Mouse (Mus musculus): ENCODE results near the gene Klhl10. TPM values are rescaled to one million over a fixed set of nuclear protein-coding genes. Genes with fewer than 3 reads are reported as not detected.

Gene Klhl10
- polyA plus RNA-seq, 1 experiment from 2014 or later = 1.2 TPM

GRCm38 (mm10) chr11:100500651-100501050 lies 58.9 kb downstream of the Klhl10 start:
- peaks cover 52% of the 10 kb centered on the region for H3K36me3 ChIP-seq (ENCODE audit: control insufficient read depth, insufficient read depth, low read length)
- H3K4me1 ChIP-seq (ENCODE audit: control insufficient read depth, insufficient read depth, low read depth, low read length) = no peaks in the 10 kb centered on the region
- no peak overlapping the region for H3K27ac ChIP-seq (ENCODE audit: low read depth, low read length)
- no peak overlapping the region for H3K4me2 ChIP-seq (ENCODE audit: low read length)
- no peak overlapping the region for H3K9ac ChIP-seq (ENCODE audit: low read depth, low read length)
- ATAC-seq = no peak
- 90% methylated on average over 7 of the region's 7 CpGs for WGBS
- no peaks in the 10 kb centered on the region for H3K9me3 ChIP-seq (ENCODE audit: control insufficient read depth, low read length)
- H3K27me3 ChIP-seq (replicated peaks; ENCODE audit: control insufficient read depth, insufficient read depth, low read length) = no peaks in the 10 kb centered on the region
- no peak overlapping the region for H3K4me3 ChIP-seq (ENCODE audit: low read length)

- Histone ChIP-seq H3K36me3 (ENCODE audit: control insufficient read depth, insufficient read depth, low read length) (peaks cover 47% of the 10 kb centered on the region), H3K4me1 (ENCODE audit: control insufficient read depth, insufficient read depth, low read depth, low read length) (no peaks in the 10 kb centered on the region), H3K9me3 (ENCODE audit: control insufficient read depth, low read length) (no peaks in the 10 kb centered on the region), H3K4me2 (ENCODE audit: low read length) (no peak overlapping the region), H3K27me3 (replicated peaks; ENCODE audit: control insufficient read depth, insufficient read depth, low read length) (no peaks in the 10 kb centered on the region), H3K4me3 (ENCODE audit: low read length) (no peak overlapping the region), H3K9ac (ENCODE audit: low read depth, low read length) (no peak overlapping the region), H3K27ac (ENCODE audit: low read depth, low read length) (no peak overlapping the region)
- WGBS = 46% methylated on average over 6 of the region's 6 CpGs
- no peak for ATAC-seq
Measured at GRCm38 (mm10) chr11:100501321-100501720, 59.6 kb downstream of the Klhl10 start.

GRCm38 (mm10) chr11:100504990-100505660 lies 63.4 kb downstream of the Klhl10 start:
- 93% methylated on average over 12 of the region's 12 CpGs for WGBS
- H3K27me3 ChIP-seq (replicated peaks; ENCODE audit: control insufficient read depth, insufficient read depth, low read length) = no peaks in the 10 kb centered on the region
- H3K9me3 ChIP-seq (ENCODE audit: control insufficient read depth, low read length) = no peaks in the 10 kb centered on the region
- H3K4me2 ChIP-seq (ENCODE audit: low read length) = no peak overlapping the region
- H3K4me3 ChIP-seq (ENCODE audit: low read length) = no peak overlapping the region
- ATAC-seq = no peak
- H3K9ac ChIP-seq (ENCODE audit: low read depth, low read length) = no peak overlapping the region
- H3K36me3 ChIP-seq (ENCODE audit: control insufficient read depth, insufficient read depth, low read length) = peaks cover 33% of the 10 kb centered on the region
- no peaks in the 10 kb centered on the region for H3K4me1 ChIP-seq (ENCODE audit: control insufficient read depth, insufficient read depth, low read depth, low read length)
- H3K27ac ChIP-seq (ENCODE audit: low read depth, low read length) = no peak overlapping the region

- ATAC-seq = no peak
- H3K27me3 ChIP-seq (replicated peaks; ENCODE audit: control insufficient read depth, insufficient read depth, low read length) = no peaks in the 10 kb centered on the region
- no peak overlapping the region for H3K27ac ChIP-seq (ENCODE audit: low read depth, low read length)
- H3K4me2 ChIP-seq (ENCODE audit: low read length) = no peak overlapping the region
- H3K4me1 ChIP-seq (ENCODE audit: control insufficient read depth, insufficient read depth, low read depth, low read length) = no peaks in the 10 kb centered on the region
- H3K36me3 ChIP-seq (ENCODE audit: control insufficient read depth, insufficient read depth, low read length) = peaks cover 32% of the 10 kb centered on the region
- 93% methylated on average over 8 of the region's 8 CpGs for WGBS
- no peaks in the 10 kb centered on the region for H3K9me3 ChIP-seq (ENCODE audit: control insufficient read depth, low read length)
- H3K9ac ChIP-seq (ENCODE audit: low read depth, low read length) = no peak overlapping the region
- H3K4me3 ChIP-seq (ENCODE audit: low read length) = no peak overlapping the region
Measured at GRCm38 (mm10) chr11:100505997-100506396, 64.3 kb downstream of the Klhl10 start.

Small RNA genes within 50 kb of the gene (microRNA-seq; reads per million reads assigned to microRNA genes)
- not detected for gene Gm27374
- gene Mir7116 = not detected

Other genes with a start within 250 kb of the Klhl10 start
- gene Krt9, start 248.7 kb upstream of the Klhl10 start, polyA plus RNA-seq (2015; fragmentation: Nextera tagmentation; extraction: Ambion mirVana) = 0.08 TPM in 1 of 2 replicates, not detected in the other
- gene Krt14, start 234.4 kb upstream of the Klhl10 start, polyA plus RNA-seq (2015; fragmentation: Nextera tagmentation; extraction: Ambion mirVana) = 0.55 TPM in 1 of 2 replicates, not detected in the other
- not detected in 2 replicates for gene Krt16, start 193.0 kb upstream of the Klhl10 start, polyA plus RNA-seq (2015; fragmentation: Nextera tagmentation; extraction: Ambion mirVana)
- gene Krt17, start 180.9 kb upstream of the Klhl10 start, polyA plus RNA-seq (2015; fragmentation: Nextera tagmentation; extraction: Ambion mirVana) = 0.36 and 0.70 TPM in 2 replicates
- not detected in 2 replicates for gene Krt42, start 172.0 kb upstream of the Klhl10 start, polyA plus RNA-seq (2015; fragmentation: Nextera tagmentation; extraction: Ambion mirVana)
- 1,208 and 1,248 TPM in 2 replicates for gene Eif1, start 122.0 kb upstream of the Klhl10 start, polyA plus RNA-seq (2015; fragmentation: Nextera tagmentation; extraction: Ambion mirVana)
- gene Gast, start 107.5 kb upstream of the Klhl10 start, polyA plus RNA-seq (2015; fragmentation: Nextera tagmentation; extraction: Ambion mirVana) = 0.52 TPM in 1 of 2 replicates, not detected in the other
- gene Hap1, start 85.8 kb upstream of the Klhl10 start, polyA plus RNA-seq (2015; fragmentation: Nextera tagmentation; extraction: Ambion mirVana) = 316 and 333 TPM in 2 replicates
- gene Jup, start 44.2 kb upstream of the Klhl10 start, polyA plus RNA-seq (2015; fragmentation: Nextera tagmentation; extraction: Ambion mirVana) = 68.8 and 77.7 TPM in 2 replicates
- gene P3h4, start 27.1 kb upstream of the Klhl10 start, polyA plus RNA-seq (2015; fragmentation: Nextera tagmentation; extraction: Ambion mirVana) = 21.5 and 25.5 TPM in 2 replicates
- gene Fkbp10, start 26.2 kb upstream of the Klhl10 start, polyA plus RNA-seq (2015; fragmentation: Nextera tagmentation; extraction: Ambion mirVana) = 29.2 and 33.1 TPM in 2 replicates
- gene Nt5c3b, start 109 bp upstream of the Klhl10 start, polyA plus RNA-seq (2015; fragmentation: Nextera tagmentation; extraction: Ambion mirVana) = 127 TPM in 2 replicates
- gene Klhl11, start 30.8 kb downstream of the Klhl10 start, polyA plus RNA-seq (2015; fragmentation: Nextera tagmentation; extraction: Ambion mirVana) = 9.1 and 10.4 TPM in 2 replicates
- 215 and 253 TPM in 2 replicates for gene Acly, start 86.1 kb downstream of the Klhl10 start, polyA plus RNA-seq (2015; fragmentation: Nextera tagmentation; extraction: Ambion mirVana)
- gene Ttc25, start 103.7 kb downstream of the Klhl10 start, polyA plus RNA-seq (2015; fragmentation: Nextera tagmentation; extraction: Ambion mirVana) = 2.2 and 2.5 TPM in 2 replicates
- gene Cnp, start 133.0 kb downstream of the Klhl10 start, polyA plus RNA-seq (2015; fragmentation: Nextera tagmentation; extraction: Ambion mirVana) = 72.6 and 85.0 TPM in 2 replicates
- 99.1 and 103 TPM in 2 replicates for gene Nkiras2, start 177.3 kb downstream of the Klhl10 start, polyA plus RNA-seq (2015; fragmentation: Nextera tagmentation; extraction: Ambion mirVana)
- 290 and 293 TPM in 2 replicates for gene Dnajc7, start 178.3 kb downstream of the Klhl10 start, polyA plus RNA-seq (2015; fragmentation: Nextera tagmentation; extraction: Ambion mirVana)